Mouse (Mus musculus) layer of hippocampus, adult 8-10 months (tissue): ENCODE results near the gene Olfr874. TPM values are rescaled to one million over a fixed set of nuclear protein-coding genes. Genes with fewer than 3 reads are reported as not detected.
A peak's percentile ranks its signal among the peaks of the same experiment; 100 is the strongest.
"Not testable (repeated sequence)": the region's sequence is repeated elsewhere in the genome, so short reads cannot be mapped to it uniquely, and the experiment has no call there.

Experiments used
- DNase-seq, 2 experiments: peaks; one replicate each; pipeline ENCODE4 v3.0.0; 2022; ENCODE audit warnings: low spot score in 2 of 2
- total RNA-seq, 4 experiments: library from RNA; stranded (reverse); gene quantifications; 2 replicates each; pipeline ENCODE4 v1.2.4; 2022

Olfr874 gene
- not detected for total RNA-seq

GRCm38 (mm10) chr9:37744806-37745205, at the start of gene Olfr874:
Gene Olfr874, plus strand, starts transcription at chr9:37745106.
- DNase-seq, result no peak

GRCm38 (mm10) chr9:37716150-37716549, 28.8 kb upstream of the Olfr874 start, which contains the start of gene Olfr160:
Gene Olfr160, minus strand, starts transcription at chr9:37716250.
- DNase-seq, result no peak

DNA sequence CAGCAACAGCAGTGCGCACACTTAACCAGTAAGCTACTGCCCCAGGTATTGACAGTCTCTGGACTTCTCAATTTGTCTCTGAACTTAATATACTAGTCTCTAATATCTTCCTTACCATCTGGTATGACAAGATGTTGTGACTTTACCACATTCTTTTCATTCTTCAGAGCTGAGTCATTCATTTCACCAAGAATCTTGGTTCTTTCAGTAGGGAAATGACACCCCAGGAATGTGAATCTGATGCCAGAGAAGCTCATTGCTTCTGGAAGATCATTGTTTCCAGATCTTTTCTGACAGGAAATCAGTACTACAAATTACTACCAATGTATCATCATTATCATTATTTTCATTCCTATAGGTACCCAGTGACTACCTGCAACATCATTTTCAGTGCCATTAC, 10.6 kb upstream of the Olfr874 start:
- DNase-seq, result no peak

DNA sequence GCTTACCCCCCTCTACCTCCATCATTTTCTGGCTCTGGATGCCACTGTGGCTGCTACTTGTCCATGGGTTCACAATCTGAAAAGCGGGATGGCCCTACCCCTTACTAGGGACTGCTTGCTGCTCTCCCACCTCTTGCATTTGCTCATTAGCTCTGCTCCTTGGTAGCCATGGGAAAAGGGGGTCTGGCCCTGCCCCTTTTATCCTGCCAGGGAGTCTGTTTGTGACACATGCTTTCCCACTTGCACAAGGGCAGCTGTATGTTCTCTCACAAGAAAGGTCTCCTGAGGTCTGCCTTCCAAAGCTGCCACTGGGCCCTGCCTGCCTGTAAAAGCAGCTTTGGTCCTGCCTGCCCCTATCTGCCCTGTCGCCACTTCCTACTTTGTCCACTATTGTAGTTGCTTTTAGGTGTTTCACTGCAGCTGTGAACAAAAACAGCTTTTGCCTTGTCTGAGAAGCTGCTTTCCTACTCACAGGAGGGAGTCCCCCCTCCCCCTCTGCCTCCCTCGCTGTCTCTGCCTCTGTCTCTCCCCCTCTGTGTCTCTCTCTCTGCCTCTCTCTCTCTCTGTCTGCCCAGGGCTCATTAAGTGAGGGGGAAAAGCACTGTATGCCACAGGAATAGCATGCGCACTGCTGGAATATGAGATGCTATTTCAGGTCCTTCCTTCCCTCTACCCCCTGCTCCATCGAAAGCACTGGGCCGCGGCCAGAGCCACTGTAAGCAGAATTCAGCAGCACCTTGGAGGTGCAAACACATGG, 5.6 kb downstream of the Olfr874 start:
- no peak for DNase-seq

- DNase-seq, result no peak
These were observed 6.6 kb downstream of the Olfr874 start for GRCm38 (mm10) chr9:37751467-37751866.

GRCm38 (mm10) chr9:37752006-37752405, 7.1 kb downstream of the Olfr874 start:
- no peak for DNase-seq

GRCm38 (mm10) chr9:37761728-37762127, 16.8 kb downstream of the Olfr874 start:
- no peak for DNase-seq

GRCm38 (mm10) chr9:37762541-37762940, 17.6 kb downstream of the Olfr874 start:
- DNase-seq, result no peak

DNA sequence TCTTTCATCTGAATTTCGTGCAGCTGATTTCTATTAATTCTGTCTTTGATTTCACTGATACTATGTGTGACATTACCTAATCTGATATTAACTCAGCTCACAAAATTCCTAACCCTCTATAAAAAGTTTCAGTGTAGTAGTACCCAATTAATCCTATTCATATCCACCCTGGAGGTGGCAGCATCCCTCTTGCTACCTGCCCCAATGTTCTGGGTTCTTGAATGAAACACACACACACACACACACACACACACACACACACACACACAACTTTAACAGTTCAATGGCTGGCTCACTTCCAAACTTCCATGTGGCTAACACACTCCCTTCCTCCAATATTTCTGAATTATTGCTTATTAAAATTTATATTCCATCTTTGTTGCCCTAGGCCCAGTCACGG, 25.8 kb downstream of the Olfr874 start:
- no peak for DNase-seq

- no peak for DNase-seq
These were observed 26.9 kb downstream of the Olfr874 start, which contains the start of gene Olfr875 for GRCm38 (mm10) chr9:37771759-37772158. Gene Olfr875, plus strand, starts transcription at chr9:37771857.

DNA sequence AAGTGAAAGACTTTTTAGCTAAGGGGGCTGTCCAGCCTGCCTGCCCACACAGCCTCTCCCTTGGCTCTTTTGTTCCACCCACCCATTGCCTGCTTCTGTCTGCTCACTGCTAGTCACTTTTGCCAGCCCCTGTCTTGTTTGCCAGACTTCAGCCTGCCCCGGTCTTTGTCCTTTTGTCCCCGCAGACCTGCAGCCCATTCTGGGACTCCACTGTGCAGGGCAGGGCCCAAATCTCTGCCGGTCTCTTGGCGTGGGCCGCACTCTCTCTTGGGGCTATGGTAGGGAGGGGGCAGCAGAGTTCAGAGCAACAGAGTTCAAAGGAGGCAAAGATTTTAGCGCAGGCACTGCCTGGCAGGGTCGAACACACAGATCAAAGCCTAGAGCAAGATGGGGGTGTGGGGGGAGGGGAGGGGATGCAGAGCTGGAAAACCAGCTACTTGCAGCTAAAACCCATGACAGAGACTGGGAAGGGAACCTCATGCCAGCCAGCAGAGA, 37.9 kb downstream of the Olfr874 start:
- DNase-seq, result peak in 1 of 2 experiments; percentile 14

- not testable (repeated sequence) for DNase-seq
These were observed 38.8 kb downstream of the Olfr874 start for GRCm38 (mm10) chr9:37783394-37784387.

GRCm38 (mm10) chr9:37786411-37786810, 41.5 kb downstream of the Olfr874 start:
- no peak for DNase-seq

Other genes starting within 250 kb of the Olfr874 start
- 10 to 100 TPM; 14.7 to 24.6 (median 18.6) TPM for gene Esam, start 217.0 kb upstream of the Olfr874 start, total RNA-seq
- gene Vsig2, start 205.9 kb upstream of the Olfr874 start, total RNA-seq, result 1 to 10 TPM; 3.5 to 5.7 (median 4.2) TPM
- 1,000 to 10,000 TPM; 1,107 to 1,307 (median 1,240) TPM for gene Nrgn, start 192.2 kb upstream of the Olfr874 start, total RNA-seq
- 10 to 100 TPM; 10.0 to 15.7 (median 13.4) TPM for gene Siae, start 189.4 kb upstream of the Olfr874 start, total RNA-seq
- gene Spa17, start 131.4 kb upstream of the Olfr874 start, total RNA-seq, result 1 to 10 TPM; 1.5 to 4.0 (median 2.1) TPM
- gene Tbrg1, start 87.8 kb upstream of the Olfr874 start, total RNA-seq, result 10 to 100 TPM; 43.5 to 49.1 (median 47.5) TPM
- gene Panx3, start 75.9 kb upstream of the Olfr874 start, total RNA-seq, result not detected
- not detected for gene Olfr160, start 28.9 kb upstream of the Olfr874 start, total RNA-seq
- not detected for gene Olfr875, start 26.8 kb downstream of the Olfr874 start, total RNA-seq
- gene Olfr876, start 57.9 kb downstream of the Olfr874 start, total RNA-seq, result not detected
- gene Olfr877, start 109.2 kb downstream of the Olfr874 start, total RNA-seq, result not detected
- not detected for gene Olfr145, start 151.6 kb downstream of the Olfr874 start, total RNA-seq
- under 1 TPM in 1 of 4 experiments, not detected in 3; 0.45 TPM for gene Olfr878, start 172.7 kb downstream of the Olfr874 start, total RNA-seq
- gene Olfr881, start 246.7 kb downstream of the Olfr874 start, total RNA-seq, result under 1 TPM in 1 of 4 experiments, not detected in 3; 0.09 TPM